Mouse (Mus musculus): ENCODE data around the gene Fkbpl.

DNA sequence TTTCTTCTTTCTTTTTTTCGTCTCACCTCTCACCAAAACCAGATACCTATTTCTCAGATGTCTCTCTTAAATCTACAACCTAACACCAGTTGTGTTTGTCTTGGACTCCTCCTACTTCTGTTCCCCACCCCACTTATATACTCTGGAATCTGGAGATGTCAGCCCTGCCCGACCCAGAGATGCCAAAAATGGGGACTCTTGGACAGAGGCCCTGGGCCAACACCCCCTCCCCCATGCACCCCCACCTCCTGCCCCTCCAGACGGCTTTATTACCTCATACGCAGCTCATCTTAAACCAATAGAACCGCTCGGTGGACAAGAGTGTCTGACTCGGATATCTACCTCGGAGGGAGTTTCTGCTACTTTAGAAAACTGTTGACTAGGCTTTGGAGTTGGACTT is 48.5 kb upstream of the Fkbpl start:
- TF ChIP-seq CTCF (IDR thresholded peaks at IDR 0.05; ENCODE audit: insufficient read depth, low read length) (no peak), POLR2A (IDR thresholded peaks at IDR 0.05; ENCODE audit: borderline replicate concordance, extremely low read depth, low read depth, low read length) (no peak)
